Mouse (Mus musculus) megakaryocyte, embryonic 14.5 days (primary cell): Measurements from ENCODE around the gene Tmem138. TPM values are rescaled to one million over a fixed set of nuclear protein-coding genes. Genes with fewer than 3 reads are reported as not detected.
"Not testable (repeated sequence)": the region's sequence is repeated elsewhere in the genome, so short reads cannot be mapped to it uniquely, and the experiment has no call there.

Source experiments
- H3K27me3 ChIP-seq: replicated peaks from 2 replicates; pipeline ENCODE3; 2012; ENCODE audit warnings: inconsistent platforms
- H3K36me3 ChIP-seq: replicated peaks from 2 replicates; pipeline ENCODE3; 2012; ENCODE audit warnings: low read length, inconsistent platforms, mixed read lengths
- H3K4me1 ChIP-seq: 2 replicates; pipeline ENCODE4 v1.6.1; 2012; ENCODE audit warnings: inconsistent platforms
- H3K4me3 ChIP-seq: replicated peaks from 2 replicates; pipeline ENCODE3; 2012; ENCODE audit warnings: moderate library complexity, mild to moderate bottlenecking, inconsistent platforms
- H3K9me3 ChIP-seq: 2 replicates; pipeline ENCODE4 v1.6.1; 2012; ENCODE audit warnings: inconsistent platforms
- FLI1 ChIP-seq: IDR thresholded peaks from 2 replicates; pipeline ENCODE4 v1.6.1; 2012; ENCODE audit warnings: low read length, inconsistent platforms, mixed read lengths
- GATA1 ChIP-seq: IDR thresholded peaks from 3 replicates; pipeline ENCODE4 v1.6.1; 2012; ENCODE audit warnings: mixed read lengths, low read length, inconsistent platforms, borderline replicate concordance
- polyA plus RNA-seq: library from polyadenylated mRNA; stranded (reverse); fragments of >175 nt; gene quantifications from 2 replicates; pipeline ENCODE4 v1.2.3, GENCODE M21; 2012; ENCODE audit warnings: low replicate concordance; ENCODE audit not compliant: insufficient read depth

The Tmem138 gene
- polyA plus RNA-seq, 1 experiment, result 5.2 TPM

- H3K27me3 ChIP-seq, result no peaks in the 10 kb centered on the region
- TF ChIP-seq GATA1, result no peak
- TF ChIP-seq FLI1, result no peak
- H3K4me3 ChIP-seq, result no peak overlapping the region
- H3K4me1 ChIP-seq, result peaks cover 50% of the 10 kb centered on the region
- peaks cover 65% of the 10 kb centered on the region for H3K36me3 ChIP-seq
- H3K9me3 ChIP-seq, result no peaks in the 10 kb centered on the region
These were observed 7.5 kb downstream of the Tmem138 start for GRCm38 (mm10) chr19:10569627-10570026.

- Histone ChIP-seq H3K36me3 (peaks cover 21% of the 10 kb centered on the region), H3K27me3 (no peaks in the 10 kb centered on the region), H3K4me1 (peaks cover 73% of the 10 kb centered on the region), H3K4me3 (peak overlapping the region; percentile 62), H3K9me3 (no peaks in the 10 kb centered on the region)
- TF ChIP-seq FLI1 (no peak), GATA1 (no peak)
These were observed 11.9 kb downstream of the Tmem138 start for GRCm38 (mm10) chr19:10565217-10565616.

GRCm38 (mm10) chr19:10564278-10564677 is 12.9 kb downstream of the Tmem138 start:
- Histone ChIP-seq H3K27me3 (no peaks in the 10 kb centered on the region), H3K4me1 (peaks cover 68% of the 10 kb centered on the region), H3K36me3 (peaks cover 12% of the 10 kb centered on the region), H3K9me3 (no peaks in the 10 kb centered on the region), H3K4me3 (no peak overlapping the region)
- TF ChIP-seq GATA1 (no peak), FLI1 (no peak)

GRCm38 (mm10) chr19:10562351-10562750 is 14.8 kb downstream of the Tmem138 start:
- Histone ChIP-seq H3K4me1 (peaks cover 57% of the 10 kb centered on the region), H3K36me3 (peaks cover under 1% of the 10 kb centered on the region), H3K27me3 (no peaks in the 10 kb centered on the region), H3K4me3 (no peak overlapping the region), H3K9me3 (no peaks in the 10 kb centered on the region)
- TF ChIP-seq FLI1 (no peak), GATA1 (no peak)

- H3K4me3 ChIP-seq, result peak overlapping the region; percentile 9
- H3K9me3 ChIP-seq, result no peaks in the 10 kb centered on the region
- H3K36me3 ChIP-seq, result no peaks in the 10 kb centered on the region
- H3K4me1 ChIP-seq, result peaks cover 60% of the 10 kb centered on the region
- no peak for TF ChIP-seq GATA1
- TF ChIP-seq FLI1, result no peak
- no peaks in the 10 kb centered on the region for H3K27me3 ChIP-seq
These were observed 15.4 kb downstream of the Tmem138 start for GRCm38 (mm10) chr19:10561558-10562314.

- no peaks in the 10 kb centered on the region for H3K9me3 ChIP-seq
- no peak for TF ChIP-seq GATA1
- no peak for TF ChIP-seq FLI1
- peaks cover 57% of the 10 kb centered on the region for H3K4me1 ChIP-seq
- H3K4me3 ChIP-seq, result no peak overlapping the region
- H3K36me3 ChIP-seq, result no peaks in the 10 kb centered on the region
- no peaks in the 10 kb centered on the region for H3K27me3 ChIP-seq
These were observed 17.1 kb downstream of the Tmem138 start for GRCm38 (mm10) chr19:10560108-10560507.

GRCm38 (mm10) chr19:10557837-10558375 is 19.3 kb downstream of the Tmem138 start:
- H3K4me1 ChIP-seq, result peaks cover 52% of the 10 kb centered on the region
- H3K27me3 ChIP-seq, result not testable (repeated sequence)
- H3K36me3 ChIP-seq, result peaks cover 13% of the 10 kb centered on the region

GRCm38 (mm10) chr19:10557430-10557829 is 19.7 kb downstream of the Tmem138 start:
- H3K27me3 ChIP-seq, result no peaks in the 10 kb centered on the region
- no peak overlapping the region for H3K4me3 ChIP-seq
- no peaks in the 10 kb centered on the region for H3K9me3 ChIP-seq
- H3K4me1 ChIP-seq, result peaks cover 47% of the 10 kb centered on the region
- peaks cover 18% of the 10 kb centered on the region for H3K36me3 ChIP-seq
- TF ChIP-seq FLI1 (no peak), GATA1 (no peak)

More at GRCm38 (mm10) chr19:10557837-10558375, 19.3 kb downstream of the Tmem138 start:
- H3K9me3 ChIP-seq, H3K4me3 ChIP-seq: not testable (repeated sequence)

- Histone ChIP-seq H3K9me3 (no peaks in the 10 kb centered on the region), H3K4me1 (peaks cover 43% of the 10 kb centered on the region), H3K27me3 (no peaks in the 10 kb centered on the region), H3K36me3 (peaks cover 20% of the 10 kb centered on the region), H3K4me3 (no peak overlapping the region)
- TF ChIP-seq GATA1 (no peak), FLI1 (no peak)
These were observed 20.2 kb downstream of the Tmem138 start for GRCm38 (mm10) chr19:10557001-10557400.
